Mouse (Mus musculus) forebrain, embryonic 10.5 days (tissue): ENCODE measurements around the gene Pex6. TPM values are rescaled to one million over a fixed set of nuclear protein-coding genes. Genes with fewer than 3 reads are reported as not detected.

Source experiments
- DNase-seq: peaks from one replicate; pipeline ENCODE4 v3.0.0-alpha.2; 2017; ENCODE audit warnings: low spot score; ENCODE audit errors: extremely low spot score
- H3K27ac ChIP-seq: fragments of 300-500 bp; sonication (generic); 2 replicates; pipeline ENCODE4 v1.5.1; 2016; ENCODE audit warnings: mild to moderate bottlenecking
- H3K27me3 ChIP-seq: fragments of 300-500 bp; sonication (generic); 2 replicates; pipeline ENCODE4 v1.6.1; 2016; ENCODE audit warnings: mild to moderate bottlenecking; ENCODE audit not compliant: poor library complexity, severe bottlenecking
- H3K36me3 ChIP-seq: fragments of 300-500 bp; sonication (generic); replicated peaks from 2 replicates; pipeline ENCODE4 v1.6.1; 2016; ENCODE audit warnings: mild to moderate bottlenecking, moderate library complexity
- H3K4me1 ChIP-seq: fragments of 300-500 bp; sonication (generic); 2 replicates; pipeline ENCODE4 v1.6.1; 2016
- H3K4me3 ChIP-seq: fragments of 300-500 bp; sonication (generic); 2 replicates; pipeline ENCODE4 v1.5.1; 2016; ENCODE audit warnings: mild to moderate bottlenecking, moderate library complexity
- H3K9me3 ChIP-seq: fragments of 300-500 bp; sonication (generic); 2 replicates; pipeline ENCODE4 v1.6.1; 2016; ENCODE audit warnings: mild to moderate bottlenecking, moderate library complexity
- WGBS: fragments of 180-500 bp; shearing (Covaris S2); methylation state at CpG from one replicate; pipeline ENCODE4 v1.1.7; 2016; 5-methylcytosine and 5-hydroxymethylcytosine counted together
- polyA plus RNA-seq: library from polyadenylated mRNA; unstranded; fragments of >200 nt; fragmentation: Nextera tagmentation; extraction: Ambion mirVana; gene quantifications from 2 replicates; pipeline ENCODE4 v1.2.1, GENCODE M21; 2016

Pex6 gene
- polyA plus RNA-seq, 1 experiment from 2014 or later, result 20.2 TPM

GRCm38 (mm10) chr17:46725731-46726645, 14.7 kb downstream of the Pex6 start:
- Histone ChIP-seq H3K36me3 (peaks cover 54% of the 10 kb centered on the region), H3K27ac (no peak overlapping the region), H3K9me3 (no peaks in the 10 kb centered on the region), H3K27me3 (peaks cover 26% of the 10 kb centered on the region), H3K4me3 (no peak overlapping the region), H3K4me1 (peaks cover 11% of the 10 kb centered on the region)
- 95% methylated on average over 26 of the region's 26 CpGs for WGBS
- DNase-seq, result no peak

- no peak for DNase-seq
- no peak overlapping the region for H3K27ac ChIP-seq
- peaks cover 41% of the 10 kb centered on the region for H3K36me3 ChIP-seq
- 97% methylated on average over 11 of the region's 11 CpGs for WGBS
- H3K9me3 ChIP-seq, result no peaks in the 10 kb centered on the region
- H3K4me3 ChIP-seq, result no peak overlapping the region
- peaks cover 11% of the 10 kb centered on the region for H3K4me1 ChIP-seq
- peaks cover 26% of the 10 kb centered on the region for H3K27me3 ChIP-seq
Observed at GRCm38 (mm10) chr17:46727271-46727670, 16.0 kb downstream of the Pex6 start.

GRCm38 (mm10) chr17:46728021-46728420, 16.8 kb downstream of the Pex6 start:
- Histone ChIP-seq H3K36me3 (peaks cover 35% of the 10 kb centered on the region), H3K27me3 (peaks cover 26% of the 10 kb centered on the region), H3K9me3 (no peaks in the 10 kb centered on the region), H3K4me3 (no peak overlapping the region), H3K27ac (no peak overlapping the region), H3K4me1 (peaks cover 11% of the 10 kb centered on the region)
- 38% methylated on average over 6 of the region's 6 CpGs for WGBS
- DNase-seq, result no peak

GRCm38 (mm10) chr17:46728496-46728895, 17.2 kb downstream of the Pex6 start:
- Histone ChIP-seq H3K9me3 (no peaks in the 10 kb centered on the region), H3K36me3 (peaks cover 31% of the 10 kb centered on the region), H3K4me3 (peak overlapping the region; percentile 3), H3K27ac (no peak overlapping the region), H3K27me3 (peaks cover 26% of the 10 kb centered on the region), H3K4me1 (peaks cover 11% of the 10 kb centered on the region)
- WGBS, result 48% methylated on average over 11 of the region's 11 CpGs
- DNase-seq, result no peak

- 16% methylated on average over 24 of the region's 24 CpGs for WGBS
- Histone ChIP-seq H3K27ac (no peak within 1 kb of the TSS), H3K27me3 (peaks cover 26% of the 10 kb centered on the region), H3K4me3 (peak within 1 kb of the TSS; percentile 3), H3K9me3 (no peaks in the 10 kb centered on the region), H3K36me3 (peaks cover 27% of the 10 kb centered on the region), H3K4me1 (peaks cover 11% of the 10 kb centered on the region)
- no peak for DNase-seq
Observed at GRCm38 (mm10) chr17:46728904-46729318, 17.6 kb downstream of the Pex6 start, which contains the start of gene Gnmt. TSS of gene Gnmt (minus strand) at chr17:46729168.

GRCm38 (mm10) chr17:46734055-46734454, 22.8 kb downstream of the Pex6 start:
- no peak overlapping the region for H3K27ac ChIP-seq
- H3K9me3 ChIP-seq, result no peaks in the 10 kb centered on the region
- H3K4me1 ChIP-seq, result peaks cover 1% of the 10 kb centered on the region; the same call in 1 of the 2 replicates
- 95% methylated on average over 3 of the region's 3 CpGs for WGBS
- DNase-seq, result no peak
- H3K4me3 ChIP-seq, result no peak overlapping the region
- peaks cover 13% of the 10 kb centered on the region for H3K27me3 ChIP-seq
- peaks cover 47% of the 10 kb centered on the region for H3K36me3 ChIP-seq

GRCm38 (mm10) chr17:46735287-46735686, 24.0 kb downstream of the Pex6 start:
- H3K27ac ChIP-seq, result no peak overlapping the region
- DNase-seq, result no peak
- 91% methylated on average over 7 of the region's 7 CpGs for WGBS
- no peaks in the 10 kb centered on the region for H3K9me3 ChIP-seq
- peaks cover 51% of the 10 kb centered on the region for H3K36me3 ChIP-seq
- no peak overlapping the region for H3K4me3 ChIP-seq
- no peaks in the 10 kb centered on the region for H3K4me1 ChIP-seq
- H3K27me3 ChIP-seq, result 0 out of 2 replicates have a peak, but pooled peaks cover under 1% of the 10 kb centered on the region

- Histone ChIP-seq H3K4me3 (no peak overlapping the region), H3K9me3 (no peaks in the 10 kb centered on the region), H3K27ac (no peak overlapping the region), H3K27me3 (no peaks in the 10 kb centered on the region), H3K4me1 (no peaks in the 10 kb centered on the region), H3K36me3 (peaks cover 56% of the 10 kb centered on the region)
- no peak for DNase-seq
- 64% methylated on average over 10 of the region's 10 CpGs for WGBS
Observed at GRCm38 (mm10) chr17:46736160-46736559, 24.9 kb downstream of the Pex6 start.

- Histone ChIP-seq H3K27me3 (no peaks in the 10 kb centered on the region), H3K27ac (no peak overlapping the region), H3K36me3 (peaks cover 83% of the 10 kb centered on the region), H3K4me1 (no peaks in the 10 kb centered on the region), H3K4me3 (no peak overlapping the region), H3K9me3 (no peaks in the 10 kb centered on the region)
- WGBS, result 95% methylated on average over 6 of the region's 6 CpGs
- no peak for DNase-seq
Observed at GRCm38 (mm10) chr17:46741305-46741704, 30.0 kb downstream of the Pex6 start.

- DNase-seq, result no peak
- no peaks in the 10 kb centered on the region for H3K4me1 ChIP-seq
- H3K36me3 ChIP-seq, result peaks cover 85% of the 10 kb centered on the region
- no peak overlapping the region for H3K4me3 ChIP-seq
- no peaks in the 10 kb centered on the region for H3K27me3 ChIP-seq
- no peak overlapping the region for H3K27ac ChIP-seq
- 93% methylated on average over 9 of the region's 9 CpGs for WGBS
- no peaks in the 10 kb centered on the region for H3K9me3 ChIP-seq
Observed at GRCm38 (mm10) chr17:46742986-46743385, 31.7 kb downstream of the Pex6 start.

- no peak overlapping the region for H3K27ac ChIP-seq
- H3K4me3 ChIP-seq, result no peak overlapping the region
- no peak for DNase-seq
- peaks cover 88% of the 10 kb centered on the region for H3K36me3 ChIP-seq
- no peaks in the 10 kb centered on the region for H3K9me3 ChIP-seq
- H3K27me3 ChIP-seq, result no peaks in the 10 kb centered on the region
- H3K4me1 ChIP-seq, result peaks cover 3% of the 10 kb centered on the region
- WGBS, result 75% methylated on average over 2 of the region's 2 CpGs
Observed at GRCm38 (mm10) chr17:46745506-46745905, 34.2 kb downstream of the Pex6 start.

- Histone ChIP-seq H3K27me3 (no peaks in the 10 kb centered on the region), H3K36me3 (peaks cover 73% of the 10 kb centered on the region), H3K4me1 (peaks cover 17% of the 10 kb centered on the region), H3K4me3 (no peak overlapping the region), H3K9me3 (no peaks in the 10 kb centered on the region), H3K27ac (no peak overlapping the region)
- WGBS, result 88% methylated on average over 8 of the region's 8 CpGs
- no peak for DNase-seq
Observed at GRCm38 (mm10) chr17:46747234-46747633, 36.0 kb downstream of the Pex6 start.

- 93% methylated on average over 2 of the region's 2 CpGs for WGBS
Observed at GRCm38 (mm10) chr17:46747806-46748205, 36.5 kb downstream of the Pex6 start.

More at GRCm38 (mm10) chr17:46747806-46748205, 36.5 kb downstream of the Pex6 start:
- Histone ChIP-seq H3K4me1 (peaks cover 22% of the 10 kb centered on the region), H3K9me3 (no peaks in the 10 kb centered on the region), H3K4me3 (no peak overlapping the region), H3K27ac (no peak overlapping the region), H3K27me3 (no peaks in the 10 kb centered on the region), H3K36me3 (peaks cover 68% of the 10 kb centered on the region)
- no peak for DNase-seq
